Mouse (Mus musculus) liver, embryonic 14.5 days (tissue): Measurements from ENCODE around the gene Rem1. TPM values are rescaled to one million over a fixed set of nuclear protein-coding genes. Genes with fewer than 3 reads are reported as not detected.

Source experiments
- ATAC-seq: fragments of 200-750 bp; cut with Nextera tagmentation; 2 replicates; pipeline ENCODE4 v1.8.0; 2017; ENCODE audit warnings: moderate number of reproducible peaks, mild to moderate bottlenecking, moderate library complexity; ENCODE audit not compliant: insufficient read depth
- DNase-seq, 3 experiments: peaks; one replicate each; pipeline ENCODE4 v3.0.0-alpha.2; 2012 to 2013; ENCODE audit warnings: low read depth in 3 of 3, low spot score in 3 of 3
- H3K27ac ChIP-seq: fragments of 300-500 bp; sonication (generic); 2 replicates; pipeline ENCODE4 v1.5.1; 2014; ENCODE audit warnings: moderate library complexity, mild to moderate bottlenecking, control low read depth, inconsistent platforms
- H3K27me3 ChIP-seq: fragments of 300-500 bp; sonication (generic); 2 replicates; pipeline ENCODE4 v1.6.1; 2014; ENCODE audit warnings: mild to moderate bottlenecking, low read length, moderate library complexity; ENCODE audit not compliant: control insufficient read depth, insufficient read depth
- H3K36me3 ChIP-seq: fragments of 300-500 bp; sonication (generic); replicated peaks from 2 replicates; pipeline ENCODE4 v1.6.1; 2014; ENCODE audit warnings: low read depth; ENCODE audit not compliant: control insufficient read depth, insufficient read depth
- H3K4me1 ChIP-seq, 2 experiments: fragments of 200-500 bp in 1 of 2; fragments of 300-500 bp in 1 of 2; sonication (generic) in 1 of 2; replicated peaks; 2 replicates each; pipeline ENCODE4 v1.6.1; 2012 to 2014; ENCODE audit warnings: antibody characterized with exemption in 1 of 2, inconsistent platforms in 1 of 2, low read length in 1 of 2; ENCODE audit not compliant: control insufficient read depth in 2 of 2, insufficient read depth in 2 of 2
- H3K4me2 ChIP-seq: fragments of 300-500 bp; sonication (generic); 2 replicates; pipeline ENCODE4 v1.6.1; 2014; ENCODE audit warnings: low read depth, mild to moderate bottlenecking, control low read depth, moderate library complexity
- H3K4me3 ChIP-seq, 2 experiments: fragments of 200-500 bp in 1 of 2; fragments of 300-500 bp in 1 of 2; sonication (generic) in 1 of 2; 2 replicates each; pipeline ENCODE4 v1.5.1; 2012 to 2014; ENCODE audit warnings: low read depth in 2 of 2, low read length in 2 of 2, mild to moderate bottlenecking in 2 of 2, control low read depth in 1 of 2, inconsistent platforms in 1 of 2, moderate library complexity in 1 of 2; ENCODE audit not compliant: insufficient read depth in 1 of 2
- H3K9ac ChIP-seq: fragments of 300-500 bp; sonication (generic); replicated peaks from 2 replicates; pipeline ENCODE4 v1.6.1; 2014; ENCODE audit warnings: mild to moderate bottlenecking, control low read depth, moderate library complexity
- H3K9me3 ChIP-seq: fragments of 300-500 bp; sonication (generic); 2 replicates; pipeline ENCODE4 v1.6.1; 2016; ENCODE audit warnings: low read length, mixed read lengths; ENCODE audit not compliant: control insufficient read depth
- CTCF ChIP-seq: IDR thresholded peaks from 2 replicates; pipeline ENCODE4 v1.5.1; 2016; ENCODE audit warnings: antibody characterized with exemption, low read depth, control low read depth
- EP300 ChIP-seq: IDR thresholded peaks from 2 replicates; pipeline ENCODE4 v1.6.1; 2016; ENCODE audit warnings: antibody characterized with exemption, low read depth
- WGBS: fragments of 180-500 bp; shearing (Covaris S2); extraction: QIAGEN DNeasy Blood & Tissue Kit; methylation state at CpG from one replicate; pipeline ENCODE4 v1.1.7; 2014; ENCODE audit not compliant: insufficient replicate concordance; 5-methylcytosine and 5-hydroxymethylcytosine counted together
- polyA plus RNA-seq, 2 experiments: library from polyadenylated mRNA; depleted of rRNA in 1 of 2; stranded (reverse) in 1 of 2; unstranded in 1 of 2; fragments of >200 nt; fragmentation: Nextera tagmentation in 1 of 2; extraction: Ambion mirVana in 1 of 2; gene quantifications; 2 replicates each; pipeline versions ENCODE4 v1.2.1 to v1.2.3; 2012 to 2014

Gene Rem1
- polyA plus RNA-seq, 2 experiments, result 0.42 to 0.91 TPM

DNA sequence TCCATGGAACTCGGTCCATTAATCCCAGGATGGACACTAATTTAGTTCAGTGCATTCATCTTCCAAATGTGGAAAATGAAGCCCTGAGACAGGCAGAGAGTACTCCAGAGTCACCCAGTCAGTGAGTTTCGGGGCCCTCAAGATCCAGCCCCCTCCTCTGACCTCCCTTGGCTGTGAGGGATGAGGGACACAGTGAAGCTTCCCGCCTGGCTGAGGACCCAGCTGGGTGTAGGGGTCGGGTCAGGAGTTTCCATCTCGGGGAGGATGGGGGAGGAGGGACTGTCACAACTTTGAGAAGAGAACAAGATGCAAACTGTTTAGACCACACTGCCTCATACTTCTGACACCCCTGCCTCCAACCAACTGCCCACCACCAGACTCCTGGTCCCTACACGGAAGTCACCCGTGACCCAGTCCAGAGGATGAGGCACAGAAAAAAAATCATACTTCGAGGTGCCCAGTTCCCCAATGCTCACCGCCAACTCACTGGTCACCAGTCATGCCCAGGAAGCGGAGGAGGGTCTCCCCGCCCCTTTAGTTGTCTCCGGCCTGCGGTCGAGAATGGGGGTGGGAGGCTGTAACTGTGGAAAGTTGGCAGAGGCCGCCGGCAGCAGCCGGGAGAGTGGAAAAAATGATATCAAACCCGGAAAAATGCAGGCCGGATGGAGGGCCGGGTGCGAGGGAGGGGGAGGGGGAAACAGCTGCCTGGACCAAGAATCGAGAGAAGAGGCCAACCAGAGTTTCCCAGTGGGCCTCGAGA, 9.7 kb downstream of the Rem1 start:
- Histone ChIP-seq H3K36me3 (no peaks in the 10 kb centered on the region), H3K4me1 (0 out of 4 replicates have a peak, but pooled peaks cover 0 to 2% of the 10 kb centered on the region in 2 experiments), H3K9me3 (no peaks in the 10 kb centered on the region), H3K4me2 (no peak overlapping the region), H3K27me3 (no peaks in the 10 kb centered on the region), H3K9ac (no peak overlapping the region), H3K27ac (no peak overlapping the region), H3K4me3 (no peak overlapping the region)
- DNase-seq, result no peak
- TF ChIP-seq CTCF (no peak), EP300 (no peak)
- 58% methylated on average over 23 of the region's 23 CpGs for WGBS
- no peak for ATAC-seq

DNA sequence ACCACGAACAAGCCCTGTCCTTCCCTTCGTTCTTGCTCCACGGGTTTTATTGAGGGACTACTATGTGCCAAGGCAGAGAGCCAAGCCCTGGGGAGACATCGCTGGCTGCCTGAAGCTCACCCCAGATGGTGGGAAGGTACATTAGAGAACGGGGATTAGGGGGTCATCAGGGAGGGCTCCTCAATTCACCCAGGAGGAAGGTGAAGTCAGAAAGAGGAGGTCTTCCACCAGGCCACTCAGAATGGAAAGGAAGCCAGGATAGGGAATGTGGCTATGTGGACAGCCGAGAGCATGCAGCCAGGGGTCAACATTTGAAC, 10.2 kb downstream of the Rem1 start:
- Histone ChIP-seq H3K36me3 (no peaks in the 10 kb centered on the region), H3K27ac (no peak overlapping the region), H3K4me1 (0 out of 4 replicates have a peak, but pooled peaks cover 0 to 2% of the 10 kb centered on the region in 2 experiments), H3K4me3 (no peak overlapping the region), H3K9me3 (no peaks in the 10 kb centered on the region), H3K9ac (no peak overlapping the region), H3K4me2 (no peak overlapping the region), H3K27me3 (no peaks in the 10 kb centered on the region)
- TF ChIP-seq EP300, result no peak
- no peak for TF ChIP-seq CTCF
- no peak for ATAC-seq
- no peak for DNase-seq
- 58% methylated on average over 6 of the region's 6 CpGs for WGBS

DNA sequence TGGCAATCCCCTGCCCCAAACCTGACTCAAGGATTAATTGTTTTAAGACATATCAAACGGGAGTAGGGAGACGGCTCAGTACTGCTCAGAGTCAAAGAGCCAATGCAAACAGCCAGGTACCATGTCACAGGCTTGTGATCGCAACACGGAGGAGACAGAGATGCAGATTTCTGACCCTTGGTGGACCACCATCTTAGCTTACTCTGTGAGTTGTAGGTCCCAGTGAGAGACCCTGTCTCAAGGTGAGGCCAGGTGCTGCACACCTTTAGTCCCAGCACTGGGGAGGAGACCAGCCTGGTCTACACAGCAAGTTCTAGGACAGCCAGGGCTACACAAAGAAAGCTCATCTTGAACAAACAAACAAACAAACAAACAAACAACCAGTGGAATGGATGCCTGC, 10.6 kb downstream of the Rem1 start:
- Histone ChIP-seq H3K9me3 (no peaks in the 10 kb centered on the region), H3K27me3 (no peaks in the 10 kb centered on the region), H3K36me3 (no peaks in the 10 kb centered on the region), H3K4me1 (0 out of 4 replicates have a peak, but pooled peaks cover 0 to 2% of the 10 kb centered on the region in 2 experiments), H3K27ac (no peak overlapping the region), H3K4me3 (no peak overlapping the region), H3K4me2 (no peak overlapping the region), H3K9ac (no peak overlapping the region)
- 73% methylated on average over 4 of the region's 4 CpGs for WGBS
- TF ChIP-seq EP300 (no peak), CTCF (no peak)
- DNase-seq (no peak), ATAC-seq (no peak)

DNA sequence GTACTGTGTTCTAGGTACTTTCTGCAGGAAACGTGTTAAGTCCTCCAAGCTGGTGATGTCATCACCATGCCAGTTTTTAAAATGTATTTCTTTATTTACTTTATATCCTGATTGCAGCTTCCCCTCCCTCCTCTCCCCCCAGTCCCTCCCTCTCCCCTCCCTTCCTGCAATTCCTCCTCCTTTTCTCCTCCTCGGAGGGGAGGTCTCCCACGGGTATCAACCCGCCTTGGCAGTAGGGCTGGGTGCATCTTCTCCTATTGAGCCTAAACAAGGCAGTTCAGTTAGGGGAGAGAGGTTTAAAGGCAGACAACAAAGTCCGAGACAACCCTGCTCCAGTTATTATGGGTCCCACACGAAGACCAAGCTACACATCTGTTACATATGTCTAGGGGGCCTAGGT, 12.1 kb downstream of the Rem1 start:
- Histone ChIP-seq H3K36me3 (no peaks in the 10 kb centered on the region), H3K27me3 (no peaks in the 10 kb centered on the region), H3K4me3 (no peak overlapping the region), H3K27ac (no peak overlapping the region), H3K9me3 (no peaks in the 10 kb centered on the region), H3K9ac (no peak overlapping the region), H3K4me1 (0 out of 4 replicates have a peak, but pooled peaks cover 0 to 2% of the 10 kb centered on the region in 2 experiments), H3K4me2 (no peak overlapping the region)
- 52% methylated on average over 6 of the region's 6 CpGs for WGBS
- no peak for ATAC-seq
- TF ChIP-seq CTCF (no peak), EP300 (no peak)
- no peak for DNase-seq

DNA sequence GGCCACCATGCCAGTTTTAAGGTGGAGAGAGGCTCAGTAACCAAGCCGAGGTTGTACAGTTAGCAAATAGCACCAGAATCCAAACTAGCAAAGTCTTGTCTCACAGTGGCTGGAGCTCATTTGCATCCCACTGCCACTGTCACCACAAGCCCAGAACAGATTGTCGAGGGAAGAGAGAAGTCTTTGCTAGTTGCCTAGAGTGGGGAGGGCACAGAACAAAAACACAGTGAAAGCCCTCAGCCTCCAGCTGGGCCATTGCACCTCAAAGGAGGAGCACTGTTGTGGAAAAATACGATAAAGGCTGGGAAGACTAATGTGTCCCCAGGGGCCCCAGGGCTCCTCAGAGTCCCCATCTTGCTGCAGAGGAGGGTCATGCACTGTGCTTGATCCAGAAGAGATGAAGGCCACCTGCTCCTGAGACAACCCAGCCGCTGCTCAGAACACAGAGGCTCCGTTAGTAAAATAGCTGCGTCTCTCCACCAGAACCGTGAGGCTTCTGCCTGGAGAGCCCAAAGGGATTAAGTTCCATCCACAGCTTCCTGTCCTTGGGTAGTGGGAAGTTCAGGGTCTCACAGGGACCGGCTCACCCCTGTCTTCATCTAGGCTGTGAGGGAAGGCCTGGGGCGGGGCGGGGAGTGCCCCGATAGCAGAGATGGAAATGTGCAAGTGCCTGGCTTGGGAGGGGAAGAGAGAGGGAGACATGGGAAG, 12.8 kb downstream of the Rem1 start:
- H3K27me3 ChIP-seq, result no peaks in the 10 kb centered on the region
- 0 out of 4 replicates have a peak, but pooled peaks cover 0 to 2% of the 10 kb centered on the region in 2 experiments for H3K4me1 ChIP-seq
- TF ChIP-seq EP300 (no peak), CTCF (no peak)
- H3K36me3 ChIP-seq, result no peaks in the 10 kb centered on the region
- DNase-seq (no peak), ATAC-seq (no peak)
- no peak overlapping the region for H3K27ac ChIP-seq
- WGBS, result 41% methylated on average over 11 of the region's 11 CpGs
- no peak overlapping the region for H3K9ac ChIP-seq
- no peaks in the 10 kb centered on the region for H3K9me3 ChIP-seq
- no peak overlapping the region for H3K4me2 ChIP-seq
- no peak overlapping the region for H3K4me3 ChIP-seq
